Mouse (Mus musculus): ENCODE measurements at regions not wholly inside any gene's neighbourhood (a gene's known extent, or its start where the extent isn't known, plus 50 kb on each side); places are given as distances from the start of the nearest gene placed in this dataset.

- TF ChIP-seq ZC3H11A (IDR thresholded peaks at IDR 0.05; ENCODE audit: borderline replicate concordance, low read depth, low read length) (no peak), ZNF384 (IDR thresholded peaks at IDR 0.05; ENCODE audit: low read depth, low read length) (no peak), HCFC1 (IDR thresholded peaks at IDR 0.05; ENCODE audit: borderline replicate concordance, insufficient read depth, low read length) (no peak), MAFK (IDR thresholded peaks at IDR 0.05; ENCODE audit: insufficient read depth, low read depth, low read length) (no peak)
- no peak for DNase-seq (ENCODE audit: low read depth, low spot score)
- Histone ChIP-seq H3K36me3 (ENCODE audit: control insufficient read depth, insufficient read depth, low read length, poor library complexity, severe bottlenecking) (no peaks in the 10 kb centered on the region), H3K9ac (ENCODE audit: insufficient read depth, low read depth, low read length, poor library complexity, severe bottlenecking) (no peak overlapping the region; the same call in 1 of the 2 replicates), H3K27ac (ENCODE audit: insufficient read depth, low read depth, low read length, poor library complexity, severe bottlenecking) (no peak overlapping the region), H3K4me1 (ENCODE audit: control insufficient read depth in 2 of 2, insufficient read depth in 2 of 2, low read length in 2 of 2, poor library complexity in 1 of 2) (peaks cover 3 to 9% of the 10 kb centered on the region in 2 experiments; a peak in 1 of 4 replicates), H3K9me3 (ENCODE audit: control insufficient read depth, insufficient read depth, low read depth, low read length) (no peaks in the 10 kb centered on the region), H3K4me3 (ENCODE audit: insufficient read depth in 1 of 2, low read depth in 1 of 2, low read length in 2 of 2, poor library complexity in 1 of 2, severe bottlenecking in 1 of 2) (peak overlapping the region; percentile 9 to 33; a peak in 3 of 4 replicates)
- in situ Hi-C loops (cut with MboI; ENCODE audit: low sequenced_read_pairs in 2 of 2, unreplicated experiment in 2 of 2), result no loop called here
Measured at GRCm38 (mm10) chr12:77060060-77060695, 98.2 kb upstream of the Max start.

DNA sequence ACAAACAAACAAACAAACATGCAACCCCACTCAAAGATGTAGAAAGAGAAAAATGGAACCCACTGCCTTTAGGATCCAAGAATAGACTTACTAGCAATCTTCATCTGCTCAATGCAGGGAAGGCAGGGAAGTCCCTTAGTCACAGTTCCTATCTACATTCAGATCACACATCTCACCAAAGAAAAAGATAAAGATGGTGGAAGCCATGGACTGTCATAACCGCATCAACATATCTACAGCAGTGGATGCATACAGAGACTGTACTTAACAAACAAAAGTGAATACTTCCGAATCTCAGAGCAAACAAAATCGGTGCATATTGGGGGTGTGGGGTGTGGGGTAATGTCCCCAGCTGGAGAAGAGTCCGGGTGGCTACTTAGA, 97.7 kb upstream of the Max start:
- Histone ChIP-seq H3K36me3 (ENCODE audit: control insufficient read depth, insufficient read depth, low read length, poor library complexity, severe bottlenecking) (no peaks in the 10 kb centered on the region), H3K4me3 (ENCODE audit: insufficient read depth in 1 of 2, low read depth in 1 of 2, low read length in 2 of 2, poor library complexity in 1 of 2, severe bottlenecking in 1 of 2) (peak overlapping the region in 1 of 2 experiments; percentile 33; a peak in 1 of 4 replicates), H3K9ac (ENCODE audit: insufficient read depth, low read depth, low read length, poor library complexity, severe bottlenecking) (no peak overlapping the region), H3K4me1 (ENCODE audit: control insufficient read depth in 2 of 2, insufficient read depth in 2 of 2, low read length in 2 of 2, poor library complexity in 1 of 2) (peaks cover 3 to 9% of the 10 kb centered on the region in 2 experiments; a peak in 1 of 4 replicates), H3K27ac (ENCODE audit: insufficient read depth, low read depth, low read length, poor library complexity, severe bottlenecking) (no peak overlapping the region), H3K9me3 (ENCODE audit: control insufficient read depth, insufficient read depth, low read depth, low read length) (no peaks in the 10 kb centered on the region)
- TF ChIP-seq MAFK (IDR thresholded peaks at IDR 0.05; ENCODE audit: insufficient read depth, low read depth, low read length) (no peak), ZC3H11A (IDR thresholded peaks at IDR 0.05; ENCODE audit: borderline replicate concordance, low read depth, low read length) (no peak), HCFC1 (IDR thresholded peaks at IDR 0.05; ENCODE audit: borderline replicate concordance, insufficient read depth, low read length) (no peak), CHD2 (IDR thresholded peaks at IDR 0.05; ENCODE audit: low read depth, low read length) (no peak), ZNF384 (IDR thresholded peaks at IDR 0.05; ENCODE audit: low read depth, low read length) (no peak)
- in situ Hi-C loops (cut with MboI; ENCODE audit: low sequenced_read_pairs in 2 of 2, unreplicated experiment in 2 of 2), result no loop called here
- DNase-seq (ENCODE audit: low read depth, low spot score), result no peak

- in situ Hi-C loops (cut with MboI; ENCODE audit: low sequenced_read_pairs in 2 of 2, unreplicated experiment in 2 of 2), result no loop called here
- no peak for DNase-seq (ENCODE audit: low read depth, low spot score)
- H3K27ac ChIP-seq (ENCODE audit: insufficient read depth, low read depth, low read length, poor library complexity, severe bottlenecking), result no peak overlapping the region
- no peak overlapping the region for H3K9ac ChIP-seq (ENCODE audit: insufficient read depth, low read depth, low read length, poor library complexity, severe bottlenecking)
- 0 out of 4 replicates have a peak, but pooled peaks cover 3 to 4% of the 10 kb centered on the region in 2 experiments for H3K4me1 ChIP-seq (ENCODE audit: control insufficient read depth in 2 of 2, insufficient read depth in 2 of 2, low read length in 2 of 2, poor library complexity in 1 of 2)
- H3K4me3 ChIP-seq (ENCODE audit: insufficient read depth in 1 of 2, low read depth in 1 of 2, low read length in 2 of 2, poor library complexity in 1 of 2, severe bottlenecking in 1 of 2), result no peak overlapping the region
- no peaks in the 10 kb centered on the region for H3K36me3 ChIP-seq (ENCODE audit: control insufficient read depth, insufficient read depth, low read length, poor library complexity, severe bottlenecking)
- no peaks in the 10 kb centered on the region for H3K9me3 ChIP-seq (ENCODE audit: control insufficient read depth, insufficient read depth, low read depth, low read length)
- TF ChIP-seq HCFC1 (IDR thresholded peaks at IDR 0.05; ENCODE audit: borderline replicate concordance, insufficient read depth, low read length) (no peak), CHD2 (IDR thresholded peaks at IDR 0.05; ENCODE audit: low read depth, low read length) (no peak), ZNF384 (IDR thresholded peaks at IDR 0.05; ENCODE audit: low read depth, low read length) (no peak), MAFK (IDR thresholded peaks at IDR 0.05; ENCODE audit: insufficient read depth, low read depth, low read length) (no peak), ZC3H11A (IDR thresholded peaks at IDR 0.05; ENCODE audit: borderline replicate concordance, low read depth, low read length) (no peak)
Measured at GRCm38 (mm10) chr12:77058596-77059190, 96.7 kb upstream of the Max start.

- H3K27ac ChIP-seq (ENCODE audit: insufficient read depth, low read depth, low read length, poor library complexity, severe bottlenecking), result no peak overlapping the region
- no peak overlapping the region for H3K9ac ChIP-seq (ENCODE audit: insufficient read depth, low read depth, low read length, poor library complexity, severe bottlenecking)
- in situ Hi-C loops (cut with MboI; ENCODE audit: low sequenced_read_pairs in 2 of 2, unreplicated experiment in 2 of 2), result no loop called here
- H3K9me3 ChIP-seq (ENCODE audit: control insufficient read depth, insufficient read depth, low read depth, low read length), result no peaks in the 10 kb centered on the region
- no peak for DNase-seq (ENCODE audit: low read depth, low spot score)
- H3K4me3 ChIP-seq (ENCODE audit: insufficient read depth in 1 of 2, low read depth in 1 of 2, low read length in 2 of 2, poor library complexity in 1 of 2, severe bottlenecking in 1 of 2), result no peak overlapping the region
- H3K36me3 ChIP-seq (ENCODE audit: control insufficient read depth, insufficient read depth, low read length, poor library complexity, severe bottlenecking), result no peaks in the 10 kb centered on the region
- TF ChIP-seq MAFK (IDR thresholded peaks at IDR 0.05; ENCODE audit: insufficient read depth, low read depth, low read length) (no peak), HCFC1 (IDR thresholded peaks at IDR 0.05; ENCODE audit: borderline replicate concordance, insufficient read depth, low read length) (no peak), ZC3H11A (IDR thresholded peaks at IDR 0.05; ENCODE audit: borderline replicate concordance, low read depth, low read length) (no peak), CHD2 (IDR thresholded peaks at IDR 0.05; ENCODE audit: low read depth, low read length) (no peak), ZNF384 (IDR thresholded peaks at IDR 0.05; ENCODE audit: low read depth, low read length) (no peak)
- H3K4me1 ChIP-seq (ENCODE audit: control insufficient read depth in 2 of 2, insufficient read depth in 2 of 2, low read length in 2 of 2, poor library complexity in 1 of 2), result 0 out of 4 replicates have a peak, but pooled peaks cover 3 to 4% of the 10 kb centered on the region in 2 experiments
Measured at GRCm38 (mm10) chr12:77056748-77057370, 94.9 kb upstream of the Max start.
